Mouse (Mus musculus) MN1 (cell line): ENCODE data around the gene Xkr7.

Experiments used
- DNase-seq: peaks from one replicate; pipeline ENCODE4 v3.0.0-alpha.2; 2016; ENCODE audit warnings: low spot score

The Xkr7 gene

GRCm38 (mm10) chr2:153071491-153072184 is 40.0 kb downstream of the Xkr7 start:
- peak; percentile 46 for DNase-seq

- no peak for DNase-seq
Observed at GRCm38 (mm10) chr2:153074651-153075050, 43.0 kb downstream of the Xkr7 start.

GRCm38 (mm10) chr2:153075961-153076360 is 44.3 kb downstream of the Xkr7 start:
- no peak for DNase-seq

- peak; percentile 79 for DNase-seq
Observed at GRCm38 (mm10) chr2:153080841-153081523, 49.3 kb downstream of the Xkr7 start.

GRCm38 (mm10) chr2:153081866-153082265 is 50.2 kb downstream of the Xkr7 start:
- DNase-seq = no peak

- no peak for DNase-seq
Observed at GRCm38 (mm10) chr2:153083275-153083674, 51.6 kb downstream of the Xkr7 start.

GRCm38 (mm10) chr2:153083824-153084223 is 52.2 kb downstream of the Xkr7 start:
- no peak for DNase-seq

- DNase-seq = no peak
Observed at GRCm38 (mm10) chr2:153084261-153084976, 52.8 kb downstream of the Xkr7 start.

GRCm38 (mm10) chr2:153085556-153085955 is 53.9 kb downstream of the Xkr7 start:
- no peak for DNase-seq

GRCm38 (mm10) chr2:153086166-153086565 is 54.5 kb downstream of the Xkr7 start:
- no peak for DNase-seq

- DNase-seq = no peak
Observed at GRCm38 (mm10) chr2:153087091-153087490, 55.4 kb downstream of the Xkr7 start.

GRCm38 (mm10) chr2:153089316-153089715 is 57.7 kb downstream of the Xkr7 start:
- no peak for DNase-seq

GRCm38 (mm10) chr2:153090551-153091165 is 59.0 kb downstream of the Xkr7 start:
- DNase-seq = no peak
